Mouse (Mus musculus): ENCODE measurements at regions not wholly inside any gene's neighbourhood (a gene's known extent, or its start where the extent isn't known, plus 50 kb on each side); places are given as distances from the start of the nearest gene placed in this dataset.

DNA sequence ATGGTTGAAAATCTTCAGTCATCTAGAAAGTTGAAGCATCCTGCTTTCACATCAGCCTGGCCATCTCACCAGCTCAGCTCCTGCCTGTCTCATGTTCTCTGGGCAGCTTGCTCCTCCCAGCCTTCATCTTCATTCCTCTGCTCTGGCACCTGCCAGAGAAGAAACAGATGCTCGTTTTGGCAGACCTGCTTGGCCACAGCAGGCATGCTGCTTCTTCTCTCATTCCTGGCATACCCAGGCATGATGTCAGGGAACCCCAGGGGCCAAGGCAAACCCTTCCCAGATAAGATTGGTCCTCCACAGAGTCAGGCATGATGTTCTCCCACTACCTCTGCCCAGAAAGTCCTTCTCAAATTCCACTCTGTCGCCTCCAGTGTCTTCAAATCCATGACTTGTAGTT is 101.4 kb upstream of the Slc22a22 start:
- no peaks in the 10 kb centered on the region for H3K36me3 ChIP-seq (ENCODE audit: control insufficient read depth, insufficient read depth)
- no peak overlapping the region for H3K4me3 ChIP-seq (ENCODE audit: insufficient read depth, poor library complexity, severe bottlenecking)
- H3K27me3 ChIP-seq (ENCODE audit: control insufficient read depth, insufficient read depth, insufficient read length): peaks cover 3% of the 10 kb centered on the region
- H3ac ChIP-seq (ENCODE audit: control insufficient read depth, insufficient read length, low read depth): no peak overlapping the region
- TF ChIP-seq MYOG (IDR thresholded peaks at IDR 0.05; ENCODE audit: control insufficient read depth, extremely low read depth, insufficient read length): no peak
- TF ChIP-seq CEBPB (IDR thresholded peaks at IDR 0.05; ENCODE audit: low read depth): no peak
- no peak for TF ChIP-seq CTCF (IDR thresholded peaks at IDR 0.05; ENCODE audit: control insufficient read depth, insufficient read depth, insufficient read length)
- TF ChIP-seq FOSL1 (IDR thresholded peaks at IDR 0.05; ENCODE audit: insufficient read depth, low read length, poor library complexity, severe bottlenecking): no peak
- H3K79me3 ChIP-seq (ENCODE audit: low read depth): no peaks in the 10 kb centered on the region
- no peaks in the 10 kb centered on the region for H3K79me2 ChIP-seq (ENCODE audit: control insufficient read depth, insufficient read depth)

DNA sequence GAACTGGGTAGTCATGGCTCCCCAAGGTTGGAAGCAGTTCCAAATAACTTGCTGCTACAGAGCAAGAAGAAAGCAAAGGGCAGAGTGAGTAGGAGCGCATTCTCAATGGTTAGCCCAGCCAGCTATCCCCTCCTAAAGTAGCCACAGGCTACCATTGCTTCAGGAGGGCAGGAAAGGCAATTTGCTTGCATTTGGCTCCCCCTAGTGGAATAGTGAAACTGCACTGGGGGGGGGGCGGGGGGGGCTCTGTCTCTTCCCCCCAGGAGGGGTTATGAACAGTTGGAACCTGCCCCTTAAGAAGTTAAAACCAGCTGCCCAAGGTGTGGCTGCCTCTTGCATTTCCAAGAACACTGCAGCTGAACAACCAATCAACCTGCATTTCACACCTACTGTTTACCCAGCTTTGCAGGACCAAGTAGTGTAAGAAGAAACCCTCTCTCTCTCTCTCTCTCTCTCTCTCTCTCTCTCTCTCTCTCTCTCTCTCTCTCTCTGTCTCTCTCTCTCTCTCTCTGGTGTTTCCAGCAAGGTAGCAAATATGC is 96.7 kb upstream of the Slc22a22 start:
- Histone ChIP-seq H3K79me3 (ENCODE audit: low read depth) (no peaks in the 10 kb centered on the region), H3K36me3 (ENCODE audit: control insufficient read depth, insufficient read depth) (no peaks in the 10 kb centered on the region), H3ac (ENCODE audit: control insufficient read depth, insufficient read length, low read depth) (no peak overlapping the region), H3K4me3 (ENCODE audit: insufficient read depth, poor library complexity, severe bottlenecking) (no peak overlapping the region), H3K79me2 (ENCODE audit: control insufficient read depth, insufficient read depth) (no peaks in the 10 kb centered on the region), H3K27me3 (ENCODE audit: control insufficient read depth, insufficient read depth, insufficient read length) (peaks cover 3% of the 10 kb centered on the region)
- TF ChIP-seq USF1 (IDR thresholded peaks at IDR 0.05; ENCODE audit: low read depth): no peak
- no peak for TF ChIP-seq CEBPB (IDR thresholded peaks at IDR 0.05; ENCODE audit: low read depth)
- TF ChIP-seq MYOG (IDR thresholded peaks at IDR 0.05; ENCODE audit: control insufficient read depth, extremely low read depth, insufficient read length): no peak
- no peak for TF ChIP-seq CTCF (IDR thresholded peaks at IDR 0.05; ENCODE audit: control insufficient read depth, insufficient read depth, insufficient read length)
- no peak for TF ChIP-seq MAX (IDR thresholded peaks at IDR 0.05)
- TF ChIP-seq MYOD1 (IDR thresholded peaks at IDR 0.05; ENCODE audit: control insufficient read depth, insufficient read length, low read depth): no peak
- TF ChIP-seq FOSL1 (IDR thresholded peaks at IDR 0.05; ENCODE audit: insufficient read depth, low read length, poor library complexity, severe bottlenecking): no peak

DNA sequence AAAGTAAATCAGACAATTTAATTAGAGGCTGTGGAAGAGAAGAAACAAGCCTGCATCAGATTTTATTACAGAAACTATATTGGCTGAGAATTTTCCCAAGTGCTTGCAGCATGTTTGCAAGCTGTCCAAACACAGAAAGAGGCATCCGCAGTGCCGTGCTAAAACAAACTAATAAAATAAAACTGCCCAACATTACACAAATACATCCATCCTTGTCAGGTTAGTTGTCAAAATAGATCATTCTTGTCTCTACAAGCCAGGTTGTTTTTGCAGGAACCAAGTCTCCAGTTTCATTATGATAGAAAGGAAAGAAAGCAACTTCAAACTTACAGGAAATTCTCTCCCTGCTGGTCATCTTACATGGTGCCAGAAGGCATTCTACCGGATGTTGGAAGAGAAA is 95.0 kb upstream of the Slc22a22 start:
- Histone ChIP-seq H3K4me3 (ENCODE audit: insufficient read depth, poor library complexity, severe bottlenecking) (no peak overlapping the region), H3K36me3 (ENCODE audit: control insufficient read depth, insufficient read depth) (no peaks in the 10 kb centered on the region), H3ac (ENCODE audit: control insufficient read depth, insufficient read length, low read depth) (no peak overlapping the region), H3K79me2 (ENCODE audit: control insufficient read depth, insufficient read depth) (no peaks in the 10 kb centered on the region), H3K79me3 (ENCODE audit: low read depth) (no peaks in the 10 kb centered on the region), H3K27me3 (ENCODE audit: control insufficient read depth, insufficient read depth, insufficient read length) (no peaks in the 10 kb centered on the region)
- TF ChIP-seq CTCF (IDR thresholded peaks at IDR 0.05; ENCODE audit: control insufficient read depth, insufficient read depth, insufficient read length) (no peak), MYOG (IDR thresholded peaks at IDR 0.05; ENCODE audit: control insufficient read depth, extremely low read depth, insufficient read length) (no peak), USF1 (IDR thresholded peaks at IDR 0.05; ENCODE audit: low read depth) (no peak), MYOD1 (IDR thresholded peaks at IDR 0.05; ENCODE audit: control insufficient read depth, insufficient read length, low read depth) (no peak), FOSL1 (IDR thresholded peaks at IDR 0.05; ENCODE audit: insufficient read depth, low read length, poor library complexity, severe bottlenecking) (no peak), CEBPB (IDR thresholded peaks at IDR 0.05; ENCODE audit: low read depth) (no peak), MAX (IDR thresholded peaks at IDR 0.05) (no peak)

DNA sequence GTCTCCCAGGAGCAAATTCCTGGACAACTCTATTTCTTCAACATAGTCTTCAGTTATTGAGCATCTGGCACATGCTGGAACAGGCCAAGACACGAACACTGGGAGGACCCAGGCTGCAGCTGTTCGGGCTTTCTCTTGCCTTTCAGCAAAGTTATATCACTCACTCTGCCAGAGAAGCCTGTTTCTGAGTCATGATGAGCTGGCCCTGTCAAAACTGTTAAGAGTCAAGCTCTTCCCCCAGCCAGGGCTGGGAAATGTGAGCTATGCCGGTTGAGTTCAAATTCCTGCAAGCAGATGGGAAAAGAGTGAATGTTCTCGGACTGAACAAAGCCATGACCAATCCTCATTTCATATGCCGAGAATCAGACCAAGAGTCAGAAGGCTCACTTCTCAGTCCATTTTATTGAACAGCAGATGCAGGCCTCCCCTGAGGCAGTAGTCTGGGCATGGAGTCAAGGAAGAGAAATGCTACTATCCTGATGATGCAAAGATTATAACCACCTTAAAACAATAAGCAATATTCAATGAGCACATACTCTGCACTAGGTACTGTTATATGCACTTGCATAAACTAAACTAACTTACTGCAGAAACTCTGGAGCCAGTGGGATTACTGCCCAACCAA is 90.7 kb upstream of the Slc22a22 start:
- H3K27me3 ChIP-seq (ENCODE audit: control insufficient read depth, insufficient read depth, insufficient read length): no peaks in the 10 kb centered on the region
- H3K36me3 ChIP-seq (ENCODE audit: control insufficient read depth, insufficient read depth): no peaks in the 10 kb centered on the region
- H3K4me3 ChIP-seq (ENCODE audit: insufficient read depth, poor library complexity, severe bottlenecking): no peak overlapping the region
- H3K79me2 ChIP-seq (ENCODE audit: control insufficient read depth, insufficient read depth): no peaks in the 10 kb centered on the region
- TF ChIP-seq USF1 (IDR thresholded peaks at IDR 0.05; ENCODE audit: low read depth) (no peak), FOSL1 (IDR thresholded peaks at IDR 0.05; ENCODE audit: insufficient read depth, low read length, poor library complexity, severe bottlenecking) (peak; percentile 98), MYOD1 (IDR thresholded peaks at IDR 0.05; ENCODE audit: control insufficient read depth, insufficient read length, low read depth) (peak; percentile 97), MAX (IDR thresholded peaks at IDR 0.05) (peak; percentile 93), CEBPB (IDR thresholded peaks at IDR 0.05; ENCODE audit: low read depth) (no peak), MYOG (IDR thresholded peaks at IDR 0.05; ENCODE audit: control insufficient read depth, extremely low read depth, insufficient read length) (no peak), CTCF (IDR thresholded peaks at IDR 0.05; ENCODE audit: control insufficient read depth, insufficient read depth, insufficient read length) (no peak)
- no peak overlapping the region for H3ac ChIP-seq (ENCODE audit: control insufficient read depth, insufficient read length, low read depth)
- no peaks in the 10 kb centered on the region for H3K79me3 ChIP-seq (ENCODE audit: low read depth)

DNA sequence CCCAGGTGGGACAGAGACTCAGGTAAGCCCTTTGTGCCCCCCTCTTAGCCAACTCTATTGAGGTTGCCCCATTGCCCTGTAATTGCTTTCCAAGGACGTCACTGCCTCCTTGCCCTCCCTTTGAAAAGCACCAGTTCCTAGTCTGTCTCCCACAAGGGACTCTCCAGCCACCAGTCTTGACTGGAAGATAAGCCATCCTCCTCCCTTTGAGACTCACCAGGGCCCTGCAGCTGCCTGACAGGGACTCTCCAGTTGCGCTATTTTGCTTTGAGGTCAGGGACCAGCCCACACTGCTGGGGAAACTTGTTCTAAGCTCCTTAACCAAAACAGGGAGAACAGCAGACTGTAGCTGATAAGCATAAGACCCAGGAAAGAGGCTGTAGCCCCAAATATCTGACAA is 69.7 kb upstream of the Slc22a22 start:
- H3K27me3 ChIP-seq (ENCODE audit: control insufficient read depth, insufficient read depth, insufficient read length): no peaks in the 10 kb centered on the region
- H3K79me3 ChIP-seq (ENCODE audit: low read depth): no peaks in the 10 kb centered on the region
- TF ChIP-seq MYOG (IDR thresholded peaks at IDR 0.05; ENCODE audit: control insufficient read depth, extremely low read depth, insufficient read length) (no peak), MAX (IDR thresholded peaks at IDR 0.05) (no peak), USF1 (IDR thresholded peaks at IDR 0.05; ENCODE audit: low read depth) (no peak), MYOD1 (IDR thresholded peaks at IDR 0.05; ENCODE audit: control insufficient read depth, insufficient read length, low read depth) (no peak), FOSL1 (IDR thresholded peaks at IDR 0.05; ENCODE audit: insufficient read depth, low read length, poor library complexity, severe bottlenecking) (no peak), CEBPB (IDR thresholded peaks at IDR 0.05; ENCODE audit: low read depth) (no peak), CTCF (IDR thresholded peaks at IDR 0.05; ENCODE audit: control insufficient read depth, insufficient read depth, insufficient read length) (no peak)
- no peak overlapping the region for H3ac ChIP-seq (ENCODE audit: control insufficient read depth, insufficient read length, low read depth)
- H3K4me3 ChIP-seq (ENCODE audit: insufficient read depth, poor library complexity, severe bottlenecking): no peak overlapping the region
- H3K36me3 ChIP-seq (ENCODE audit: control insufficient read depth, insufficient read depth): no peaks in the 10 kb centered on the region
- no peaks in the 10 kb centered on the region for H3K79me2 ChIP-seq (ENCODE audit: control insufficient read depth, insufficient read depth)

Measured in C2C12 (cell line).